Mouse (Mus musculus) right cerebral cortex, adult 18-20 months (tissue): Measurements from ENCODE around the gene Gm16430.
"Not testable (repeated sequence)": the region's sequence is repeated elsewhere in the genome, so short reads cannot be mapped to it uniquely, and the experiment has no call there.

ENCODE experiments used
- DNase-seq: peaks from one replicate; pipeline ENCODE4 v3.0.0; 2022; ENCODE audit warnings: mixed read lengths

The Gm16430 gene

DNA sequence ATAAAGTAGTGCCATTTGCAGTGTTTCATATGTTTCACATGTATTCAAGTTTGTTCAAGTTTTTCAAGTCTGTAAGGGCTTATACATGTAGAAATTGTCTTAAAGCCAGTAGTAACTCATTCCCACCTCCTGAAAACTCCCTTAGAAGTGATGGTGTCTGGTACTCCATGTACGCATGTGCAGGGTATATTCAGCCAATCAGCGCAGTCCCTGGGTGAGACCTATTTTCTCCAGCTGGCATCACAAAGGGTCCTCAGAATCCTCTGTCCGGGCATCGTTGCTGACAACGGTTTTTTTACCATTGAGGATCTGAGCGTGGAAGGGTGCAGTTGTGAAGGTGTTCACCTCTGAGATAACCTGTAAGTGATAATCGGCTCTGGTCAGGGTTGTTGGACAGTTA is at the start of gene Gm16430:
Gm16430 (plus strand) TSS at position 301 of the 400 bp plus-strand sequence.
- DNase-seq = not testable (repeated sequence)
